Mouse (Mus musculus): ENCODE results near the gene Mrpl53. TPM values are rescaled to one million over a fixed set of nuclear protein-coding genes. Genes with fewer than 3 reads are reported as not detected.

Gene Mrpl53
- polyA plus RNA-seq, 1 experiment from 2014 or later, result 124 TPM

DNA sequence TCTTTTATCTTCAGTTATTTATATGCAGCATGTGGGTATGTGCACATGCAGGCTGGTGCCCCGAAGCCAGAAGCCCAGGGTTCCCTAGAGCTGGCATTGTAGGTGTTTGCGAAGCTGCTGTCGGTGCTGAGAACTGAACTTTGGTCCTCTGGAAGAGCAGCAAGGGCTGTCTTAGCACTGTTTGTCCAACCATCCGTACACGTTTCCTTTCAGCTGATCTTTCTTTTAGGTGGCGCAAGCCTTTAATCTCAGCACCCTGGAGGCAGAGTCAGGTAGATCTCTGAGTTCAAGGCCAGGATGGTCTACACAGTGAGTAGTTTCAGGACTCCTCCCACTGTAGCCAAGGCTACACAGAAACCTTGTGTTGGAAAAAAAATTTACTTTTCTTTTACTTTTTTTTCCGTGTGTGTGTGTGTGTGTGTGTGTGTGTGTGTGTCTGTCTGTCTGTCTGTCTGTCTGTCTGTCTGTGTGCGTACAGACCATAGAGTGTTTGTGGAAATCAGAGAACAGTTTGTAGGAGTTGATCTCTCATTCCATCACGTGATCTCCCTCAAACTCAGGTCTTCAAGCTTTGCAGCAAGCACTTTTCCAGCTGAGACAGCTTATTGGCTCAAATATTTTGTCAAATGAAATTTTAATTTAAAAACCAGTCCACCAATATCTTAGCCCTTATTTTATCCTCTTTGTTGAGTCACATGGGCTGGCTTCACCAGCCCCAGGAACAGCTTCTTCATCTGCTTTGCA is 23.5 kb downstream of the Mrpl53 start:
- no peak overlapping the region for H3K4me3 ChIP-seq
- no peak overlapping the region for H3K9ac ChIP-seq
- peaks cover 22% of the 10 kb centered on the region for H3K4me1 ChIP-seq
- no peak for ATAC-seq (ENCODE audit: low FRiP score)
- H3K27me3 ChIP-seq, result peaks cover 16% of the 10 kb centered on the region
- H3K9me3 ChIP-seq (replicated peaks), result no peaks in the 10 kb centered on the region
- H3K27ac ChIP-seq, result no peak overlapping the region
- 89% methylated on average over 9 of the region's 9 CpGs for WGBS
- H3K36me3 ChIP-seq, result no peaks in the 10 kb centered on the region
- no peak overlapping the region for H3K4me2 ChIP-seq (replicated peaks)

DNA sequence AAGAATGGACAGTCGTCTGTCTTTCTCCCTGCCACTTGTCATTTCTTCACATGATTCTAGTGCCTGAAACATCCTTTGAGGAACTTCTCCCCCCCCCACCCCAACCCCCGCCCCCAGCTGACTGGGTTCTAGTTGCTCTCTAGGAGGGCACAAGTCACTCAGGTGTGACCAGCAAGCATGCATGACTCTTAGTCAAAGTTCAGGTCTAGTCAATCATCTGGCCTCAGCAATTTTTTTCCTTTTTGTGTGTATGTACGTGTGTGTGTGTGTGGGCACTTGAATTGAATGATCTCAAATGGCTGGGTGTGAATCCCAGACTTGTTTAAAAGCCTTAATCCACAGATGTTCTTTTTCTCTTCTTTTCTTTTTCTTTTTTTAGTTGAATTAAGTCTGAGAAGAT is 25.4 kb downstream of the Mrpl53 start:
- H3K36me3 ChIP-seq, result no peaks in the 10 kb centered on the region
- WGBS, result 72% methylated on average over 3 of the region's 3 CpGs
- ATAC-seq (ENCODE audit: low FRiP score), result no peak
- H3K4me3 ChIP-seq, result no peak overlapping the region
- H3K27ac ChIP-seq, result no peak overlapping the region
- H3K4me1 ChIP-seq, result peaks cover 41% of the 10 kb centered on the region
- no peaks in the 10 kb centered on the region for H3K9me3 ChIP-seq (replicated peaks)
- no peak overlapping the region for H3K4me2 ChIP-seq (replicated peaks)
- H3K27me3 ChIP-seq, result peaks cover 16% of the 10 kb centered on the region
- no peak overlapping the region for H3K9ac ChIP-seq

DNA sequence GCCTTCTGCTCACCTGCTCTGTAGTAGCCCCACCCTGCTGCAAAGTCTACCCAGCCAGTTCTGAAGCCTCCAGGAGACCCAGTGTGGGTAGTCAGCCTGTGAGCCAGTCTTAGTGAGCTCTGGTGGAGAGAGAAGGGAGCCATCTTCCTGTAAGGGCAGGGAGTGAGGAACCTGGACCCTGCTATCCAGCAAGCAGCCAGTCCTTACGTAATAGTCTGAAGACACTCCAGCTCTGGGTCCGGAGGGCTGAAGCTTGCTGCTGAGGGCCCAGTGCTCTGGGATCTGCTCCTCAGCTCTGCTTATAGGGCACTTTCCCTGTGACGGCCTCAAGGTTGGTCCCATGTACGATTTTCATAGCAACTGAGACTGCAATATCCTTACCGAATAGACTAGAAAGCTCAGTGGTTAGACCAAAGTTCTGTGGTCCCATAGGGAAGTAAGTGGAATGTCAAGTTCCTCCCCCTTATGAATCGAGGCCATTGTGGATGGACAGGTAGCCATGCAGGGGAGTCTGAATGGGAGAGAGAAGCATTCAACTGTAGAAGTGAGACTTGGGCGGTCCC is 26.2 kb downstream of the Mrpl53 start, which contains the start of gene Rtkn:
Gene Rtkn (plus strand): TSS at position 513 of the 563 bp plus-strand sequence.
- Histone ChIP-seq H3K27me3 (peaks cover 16% of the 10 kb centered on the region), H3K36me3 (no peaks in the 10 kb centered on the region), H3K4me2 (replicated peaks) (peak within 1 kb of the TSS; percentile 72), H3K27ac (peak within 1 kb of the TSS; percentile 93), H3K9ac (peak within 1 kb of the TSS; percentile 70), H3K4me3 (peak within 1 kb of the TSS; percentile 41), H3K4me1 (peaks cover 42% of the 10 kb centered on the region), H3K9me3 (replicated peaks) (no peaks in the 10 kb centered on the region)
- 55% methylated on average over 7 of the region's 7 CpGs for WGBS
- no peak for ATAC-seq (ENCODE audit: low FRiP score)

DNA sequence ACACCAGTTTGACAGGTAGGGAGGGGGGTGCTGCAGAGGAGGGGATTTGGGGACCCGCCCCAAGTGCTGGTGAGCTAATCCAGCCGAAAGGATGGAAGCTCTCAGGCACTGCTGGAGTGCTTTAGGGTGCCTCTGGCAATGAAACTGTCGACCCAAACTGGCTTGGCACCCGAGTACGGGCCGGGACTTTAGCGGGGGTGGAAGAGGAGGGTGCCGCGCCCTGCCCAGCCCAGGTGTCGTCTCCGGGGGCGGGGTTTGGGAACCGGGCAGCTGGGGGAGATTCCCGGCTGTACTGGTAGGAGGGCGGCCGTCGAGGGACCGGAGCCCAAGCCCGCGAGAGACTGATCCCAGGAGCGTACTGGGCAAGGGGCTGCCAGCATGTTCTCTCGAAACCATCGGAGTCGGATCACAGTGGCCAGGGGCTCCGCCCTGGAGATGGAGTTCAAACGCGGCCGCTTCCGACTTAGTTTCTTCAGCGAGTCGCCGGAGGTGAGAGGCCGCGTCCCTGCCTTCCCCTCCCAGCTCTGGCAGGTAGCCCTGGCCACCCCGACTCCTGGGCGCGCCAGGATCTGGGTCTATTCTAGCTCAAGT is 26.8 kb downstream of the Mrpl53 start:
- no peak for ATAC-seq (ENCODE audit: low FRiP score)
- H3K27me3 ChIP-seq, result peaks cover 16% of the 10 kb centered on the region
- H3K4me1 ChIP-seq, result peaks cover 42% of the 10 kb centered on the region
- peak overlapping the region; percentile 93; the same call in 1 of the 2 replicates for H3K27ac ChIP-seq
- H3K9me3 ChIP-seq (replicated peaks), result no peaks in the 10 kb centered on the region
- peak overlapping the region; percentile 41 for H3K4me3 ChIP-seq
- 3% methylated on average over 37 of the region's 37 CpGs for WGBS
- H3K36me3 ChIP-seq, result no peaks in the 10 kb centered on the region
- peak overlapping the region; percentile 70 for H3K9ac ChIP-seq
- H3K4me2 ChIP-seq (replicated peaks), result peak overlapping the region; percentile 72

DNA sequence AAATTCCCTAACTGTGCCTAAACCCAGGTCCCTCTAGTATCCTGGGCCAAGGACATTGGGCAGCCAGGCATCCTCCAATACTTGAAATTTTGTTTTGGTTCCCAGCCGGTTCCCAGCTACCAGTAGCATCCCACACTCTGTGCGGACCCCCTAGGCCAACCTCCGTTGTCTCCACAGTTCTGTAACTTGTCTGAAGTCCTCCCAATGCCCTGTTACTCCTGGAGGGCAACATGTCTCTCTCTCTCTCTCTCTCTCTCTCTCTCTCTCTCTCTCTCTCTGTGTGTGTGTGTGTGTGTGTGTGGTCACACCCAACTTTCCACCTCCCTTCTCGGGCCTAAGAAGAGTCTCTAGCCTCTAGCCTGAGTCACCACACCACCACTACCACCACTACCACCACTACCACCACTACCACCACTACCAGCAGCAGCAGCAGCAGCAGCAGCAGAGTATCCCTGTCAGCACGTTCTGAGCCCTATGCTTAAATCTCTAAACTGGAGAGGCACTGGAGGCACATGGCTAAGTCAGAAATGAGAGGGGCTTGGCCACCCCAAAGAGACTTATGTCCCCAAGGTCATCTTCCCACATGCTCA is 27.5 kb downstream of the Mrpl53 start:
- H3K36me3 ChIP-seq, result no peaks in the 10 kb centered on the region
- peak overlapping the region; percentile 72 for H3K4me2 ChIP-seq (replicated peaks)
- H3K27ac ChIP-seq, result peak overlapping the region; percentile 93
- 6% methylated on average over 5 of the region's 5 CpGs for WGBS
- peak; percentile 7; the same call in 1 of the 2 replicates for ATAC-seq (ENCODE audit: low FRiP score)
- H3K9me3 ChIP-seq (replicated peaks), result no peaks in the 10 kb centered on the region
- H3K4me3 ChIP-seq, result peak overlapping the region; percentile 41
- H3K27me3 ChIP-seq, result peaks cover 16% of the 10 kb centered on the region
- peaks cover 45% of the 10 kb centered on the region for H3K4me1 ChIP-seq
- H3K9ac ChIP-seq, result peak overlapping the region; percentile 70

DNA sequence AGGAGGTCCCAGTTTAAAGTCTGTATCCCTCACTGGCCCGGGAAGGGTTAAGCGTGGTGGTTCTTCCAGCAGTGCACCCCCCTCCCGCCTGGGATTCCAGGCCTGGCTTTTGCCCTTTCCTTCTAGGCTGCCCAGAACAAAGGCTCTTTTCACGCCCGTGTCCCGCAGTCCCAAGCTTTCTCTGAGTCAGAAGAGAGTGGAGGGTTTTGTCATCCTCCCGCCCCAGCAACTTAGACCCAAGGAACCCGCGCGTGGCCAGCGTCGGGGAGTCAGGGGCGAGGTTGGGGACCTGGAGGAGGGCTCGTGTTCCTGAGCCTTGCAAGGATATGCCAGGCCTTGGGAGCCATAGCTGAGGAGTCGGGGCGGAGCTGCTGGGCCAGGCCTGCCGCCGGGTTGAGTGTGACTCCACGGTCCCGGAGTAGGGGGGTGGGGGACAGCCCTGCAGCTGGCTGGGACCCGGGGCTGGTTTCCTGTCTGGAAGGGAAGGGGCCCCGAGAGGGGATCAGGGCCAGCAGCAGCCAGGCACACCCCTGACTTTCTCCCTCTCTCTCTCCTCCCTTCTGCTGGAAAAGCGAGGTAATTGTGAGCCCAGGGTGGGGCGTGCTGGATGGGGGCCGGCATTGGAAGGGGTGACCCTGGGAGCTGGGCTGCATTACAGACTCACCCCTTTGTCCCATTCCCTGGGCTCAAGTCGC is 28.2 kb downstream of the Mrpl53 start:
- peak; percentile 85 for ATAC-seq (ENCODE audit: low FRiP score)
- peak overlapping the region; percentile 93 for H3K27ac ChIP-seq
- peak overlapping the region; percentile 41 for H3K4me3 ChIP-seq
- H3K9ac ChIP-seq, result peak overlapping the region; percentile 70
- peak overlapping the region; percentile 72 for H3K4me2 ChIP-seq (replicated peaks)
- no peaks in the 10 kb centered on the region for H3K9me3 ChIP-seq (replicated peaks)
- peaks cover 52% of the 10 kb centered on the region for H3K4me1 ChIP-seq
- WGBS, result under 1% methylated on average over 26 of the region's 26 CpGs
- no peaks in the 10 kb centered on the region for H3K36me3 ChIP-seq
- H3K27me3 ChIP-seq, result peaks cover 16% of the 10 kb centered on the region

DNA sequence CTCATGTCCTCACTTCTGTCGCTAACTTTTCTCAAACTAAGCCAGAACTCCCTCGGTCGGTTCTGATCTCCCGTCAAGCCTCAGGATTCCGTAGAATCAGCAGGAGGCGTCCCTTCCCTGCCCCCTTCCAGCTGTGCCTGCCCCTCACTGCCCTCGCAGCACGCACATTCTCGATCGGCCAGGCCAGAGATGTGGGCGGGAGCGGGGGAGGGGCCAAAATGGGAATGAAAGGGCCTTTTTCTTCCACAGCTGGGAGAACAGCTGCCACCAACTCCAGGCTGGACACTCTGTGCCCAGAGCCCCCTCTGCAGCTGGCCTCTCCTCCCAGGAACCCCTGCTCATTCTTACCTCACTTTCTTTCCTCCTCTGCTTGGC is 28.7 kb downstream of the Mrpl53 start:
- H3K9ac ChIP-seq, result peak overlapping the region; percentile 70
- H3K27ac ChIP-seq, result peak overlapping the region; percentile 93
- H3K36me3 ChIP-seq, result no peaks in the 10 kb centered on the region
- peak; percentile 66 for ATAC-seq (ENCODE audit: low FRiP score)
- peak overlapping the region; percentile 72 for H3K4me2 ChIP-seq (replicated peaks)
- under 1% methylated on average over 12 of the region's 12 CpGs for WGBS
- H3K9me3 ChIP-seq (replicated peaks), result no peaks in the 10 kb centered on the region
- peaks cover 57% of the 10 kb centered on the region for H3K4me1 ChIP-seq
- H3K4me3 ChIP-seq, result peak overlapping the region; percentile 41
- H3K27me3 ChIP-seq, result peaks cover 16% of the 10 kb centered on the region

DNA sequence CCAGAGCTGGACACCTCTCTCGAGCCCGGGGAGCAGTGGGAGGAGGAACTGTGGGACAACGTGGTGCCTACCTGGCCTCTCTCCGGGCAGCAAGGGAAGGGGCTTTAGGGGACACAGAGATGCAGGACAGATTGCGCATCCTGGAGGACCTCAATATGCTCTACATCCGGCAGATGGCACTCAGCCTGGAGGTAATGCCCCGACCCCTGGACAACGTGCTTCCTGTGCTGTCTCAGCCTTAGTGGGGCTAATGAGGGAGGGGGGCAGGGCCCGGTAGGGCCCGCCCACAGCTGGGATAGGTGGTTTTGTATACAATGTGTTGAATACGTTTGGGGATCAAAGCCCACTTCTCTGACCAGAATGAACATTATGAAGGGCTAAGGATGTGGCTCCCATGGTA is 29.2 kb downstream of the Mrpl53 start:
- H3K4me3 ChIP-seq, result peak overlapping the region; percentile 41
- peak; percentile 26 for ATAC-seq (ENCODE audit: low FRiP score)
- WGBS, result 1% methylated on average over 11 of the region's 11 CpGs
- H3K27ac ChIP-seq, result peak overlapping the region; percentile 93
- H3K4me1 ChIP-seq, result peaks cover 62% of the 10 kb centered on the region
- no peaks in the 10 kb centered on the region for H3K9me3 ChIP-seq (replicated peaks)
- H3K36me3 ChIP-seq, result no peaks in the 10 kb centered on the region
- peak overlapping the region; percentile 72 for H3K4me2 ChIP-seq (replicated peaks)
- peak overlapping the region; percentile 70 for H3K9ac ChIP-seq
- peaks cover 16% of the 10 kb centered on the region for H3K27me3 ChIP-seq

DNA sequence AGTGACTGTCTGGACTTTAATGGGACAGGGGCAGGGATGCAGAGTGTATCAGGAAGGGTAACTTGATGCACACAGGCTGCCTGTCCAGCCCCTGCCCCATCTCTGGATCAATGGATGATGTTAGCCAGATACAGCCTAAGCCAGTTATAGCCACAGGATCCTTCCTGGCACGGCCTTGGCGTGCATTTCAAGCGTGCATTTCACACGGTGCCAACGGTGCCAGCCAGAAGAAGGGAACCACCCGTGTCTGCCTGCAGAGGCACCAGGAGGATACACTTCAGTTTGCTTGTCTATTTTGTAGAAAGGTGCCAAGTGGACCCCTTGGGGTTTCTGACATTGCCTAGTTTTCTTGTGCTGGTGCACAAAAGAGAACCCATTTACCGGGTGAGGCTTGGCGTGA is 31.2 kb downstream of the Mrpl53 start:
- no peak for ATAC-seq (ENCODE audit: low FRiP score)
- H3K27ac ChIP-seq, result no peak overlapping the region
- peaks cover 12% of the 10 kb centered on the region; the same call in 1 of the 2 replicates for H3K27me3 ChIP-seq
- 94% methylated on average over 8 of the region's 8 CpGs for WGBS
- peaks cover 64% of the 10 kb centered on the region for H3K4me1 ChIP-seq
- H3K36me3 ChIP-seq, result no peaks in the 10 kb centered on the region
- H3K4me3 ChIP-seq, result no peak overlapping the region
- no peaks in the 10 kb centered on the region for H3K9me3 ChIP-seq (replicated peaks)
- H3K4me2 ChIP-seq (replicated peaks), result no peak overlapping the region
- no peak overlapping the region for H3K9ac ChIP-seq

DNA sequence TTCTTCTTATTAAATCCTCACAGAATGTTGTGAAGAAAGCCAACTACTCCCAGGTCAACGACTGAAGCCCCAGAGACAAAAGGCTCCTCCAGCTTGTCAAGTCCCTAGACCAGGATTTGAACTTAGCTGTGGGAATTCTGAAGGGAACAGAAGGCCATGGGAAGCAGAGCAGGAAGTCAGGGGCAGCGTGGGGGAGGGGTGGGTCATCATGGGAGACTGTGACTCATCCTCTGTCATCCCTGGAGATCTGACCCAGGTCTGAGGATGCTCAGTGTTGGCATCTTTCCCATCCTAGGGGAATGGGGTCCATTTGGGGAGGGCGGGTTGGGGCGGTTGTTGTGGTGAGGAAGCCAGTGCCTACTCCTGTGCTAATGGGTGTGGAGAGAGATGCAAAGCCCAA is 32.8 kb downstream of the Mrpl53 start:
- H3K36me3 ChIP-seq, result no peaks in the 10 kb centered on the region; the same call in 1 of the 2 replicates
- H3K4me3 ChIP-seq, result peak overlapping the region; percentile 33; the same call in 1 of the 2 replicates
- no peaks in the 10 kb centered on the region for H3K27me3 ChIP-seq
- ATAC-seq (ENCODE audit: low FRiP score), result no peak
- no peaks in the 10 kb centered on the region for H3K9me3 ChIP-seq (replicated peaks)
- no peak overlapping the region for H3K27ac ChIP-seq
- peaks cover 48% of the 10 kb centered on the region for H3K4me1 ChIP-seq
- 27% methylated on average over 4 of the region's 4 CpGs for WGBS
- H3K4me2 ChIP-seq (replicated peaks), result peak overlapping the region; percentile 67
- H3K9ac ChIP-seq, result peak overlapping the region; percentile 54

DNA sequence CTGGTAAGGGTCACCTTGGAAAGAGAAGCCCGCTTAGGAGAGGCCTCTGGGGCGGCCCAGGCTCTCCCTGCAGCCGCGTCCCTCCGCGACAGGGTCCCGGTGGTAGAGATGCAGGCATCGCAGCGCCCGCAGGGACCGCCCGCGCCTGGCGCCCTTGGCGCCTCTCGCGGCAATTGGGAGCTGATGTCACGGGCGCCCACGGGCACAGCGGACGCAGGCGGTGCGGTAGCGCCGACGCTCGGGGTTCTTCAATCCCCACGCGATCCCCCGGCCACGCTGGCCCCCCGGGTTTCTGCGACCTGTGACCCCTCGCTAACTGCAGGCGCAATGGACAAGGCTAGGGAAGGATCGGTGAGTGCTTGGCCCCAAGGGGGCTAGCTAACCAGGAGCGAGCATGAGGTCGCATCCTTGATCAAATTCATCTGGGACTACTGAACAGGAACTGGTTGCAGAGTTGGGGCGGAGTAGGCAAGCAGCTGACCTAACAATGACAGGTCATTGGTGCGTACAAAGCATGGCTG is 33.4 kb downstream of the Mrpl53 start:
- H3K9me3 ChIP-seq (replicated peaks), result no peaks in the 10 kb centered on the region
- peaks cover 1% of the 10 kb centered on the region for H3K36me3 ChIP-seq
- H3K4me3 ChIP-seq, result peak overlapping the region; percentile 33
- no peaks in the 10 kb centered on the region for H3K27me3 ChIP-seq
- peaks cover 45% of the 10 kb centered on the region for H3K4me1 ChIP-seq
- no peak overlapping the region for H3K27ac ChIP-seq
- peak overlapping the region; percentile 54 for H3K9ac ChIP-seq
- peak; percentile 5; the same call in 1 of the 2 replicates for ATAC-seq (ENCODE audit: low FRiP score)
- H3K4me2 ChIP-seq (replicated peaks), result peak overlapping the region; percentile 67
- WGBS, result 2% methylated on average over 41 of the region's 41 CpGs
